Mouse (Mus musculus) ES-E14 (cell line): ENCODE data around the gene Prkra. TPM values are rescaled to one million over a fixed set of nuclear protein-coding genes. Genes with fewer than 3 reads are reported as not detected.

Experiments
- DNase-seq: peaks from one replicate; pipeline ENCODE4 v3.0.0-alpha.2; 2013; ENCODE audit warnings: low read depth, low spot score
- H3K27ac ChIP-seq: 2 replicates; pipeline ENCODE4 v1.5.1; 2012; ENCODE audit warnings: low read depth, mild to moderate bottlenecking, low read length, moderate library complexity, mixed read lengths; ENCODE audit not compliant: poor library complexity, insufficient read depth, severe bottlenecking
- H3K36me3 ChIP-seq: 2 replicates; pipeline ENCODE4 v1.6.1; 2012; ENCODE audit warnings: mild to moderate bottlenecking, low read length, moderate library complexity, mixed read lengths; ENCODE audit not compliant: control insufficient read depth, poor library complexity, insufficient read depth, severe bottlenecking
- H3K4me1 ChIP-seq, 2 experiments: fragments of 150-350 bp in 1 of 2; sonication (generic) in 1 of 2; 2 replicates each; pipeline ENCODE4 v1.6.1; 2012; ENCODE audit warnings: low read length in 2 of 2, mild to moderate bottlenecking in 1 of 2, mixed read lengths in 1 of 2; ENCODE audit not compliant: control insufficient read depth in 2 of 2, insufficient read depth in 2 of 2, poor library complexity in 1 of 2
- H3K4me3 ChIP-seq, 2 experiments: fragments of 150-350 bp in 1 of 2; sonication (generic) in 1 of 2; 2 replicates each; pipeline ENCODE4 v1.5.1; 2012; ENCODE audit warnings: low read length in 2 of 2, low read depth in 1 of 2, mild to moderate bottlenecking in 1 of 2, mixed read lengths in 1 of 2; ENCODE audit not compliant: insufficient read depth in 1 of 2, poor library complexity in 1 of 2, severe bottlenecking in 1 of 2
- H3K9ac ChIP-seq: 2 replicates; pipeline ENCODE4 v1.6.1; 2012; ENCODE audit warnings: low read depth, mild to moderate bottlenecking, low read length, mixed read lengths; ENCODE audit not compliant: poor library complexity, insufficient read depth, severe bottlenecking
- H3K9me3 ChIP-seq: fragments of 150-350 bp; sonication (generic); 2 replicates; pipeline ENCODE4 v1.6.1; 2012; ENCODE audit warnings: low read depth, mild to moderate bottlenecking, low read length; ENCODE audit not compliant: control insufficient read depth, insufficient read depth
- CHD2 ChIP-seq: IDR thresholded peaks from 2 replicates; pipeline ENCODE4 v1.6.1; 2014; ENCODE audit warnings: mild to moderate bottlenecking, low read depth, low read length, inconsistent platforms
- HCFC1 ChIP-seq: IDR thresholded peaks from 2 replicates; pipeline ENCODE4 v1.6.1; 2012; ENCODE audit warnings: low read length, inconsistent platforms, borderline replicate concordance; ENCODE audit not compliant: insufficient read depth
- MAFK ChIP-seq: IDR thresholded peaks from 2 replicates; pipeline ENCODE4 v1.6.1; 2014; ENCODE audit warnings: mild to moderate bottlenecking, low read depth, low read length, inconsistent platforms; ENCODE audit not compliant: insufficient read depth
- ZC3H11A ChIP-seq: IDR thresholded peaks from 2 replicates; pipeline ENCODE4 v1.6.1; 2012; ENCODE audit warnings: low read depth, mild to moderate bottlenecking, inconsistent platforms, low read length, borderline replicate concordance
- ZNF384 ChIP-seq: IDR thresholded peaks from 2 replicates; pipeline ENCODE4 v1.6.1; 2012; ENCODE audit warnings: low read depth, low read length, inconsistent platforms
- in situ Hi-C, 2 experiments: fragments of 600-800 bp; cut with MboI; formaldehyde crosslinking; loops; one replicate each; pipeline ENCODE4 v1.15.1; 2025; ENCODE audit warnings: low sequenced_read_pairs in 2 of 2, inconsistent platforms in 1 of 2; ENCODE audit not compliant: unreplicated experiment in 2 of 2
- total RNA-seq: library from RNA; depleted of rRNA; stranded (reverse); fragments of 300-350 nt; gene quantifications from 2 replicates; pipeline ENCODE4 v1.2.3, GENCODE M21; 2012

Gene Prkra
- total RNA-seq, 1 experiment, result 13.0 TPM

GRCm38 (mm10) chr2:76665531-76665930, 17.7 kb upstream of the Prkra start:
- Histone ChIP-seq H3K36me3 (no peaks in the 10 kb centered on the region), H3K9me3 (no peaks in the 10 kb centered on the region), H3K4me1 (no peaks in the 10 kb centered on the region), H3K9ac (no peak overlapping the region), H3K27ac (no peak overlapping the region), H3K4me3 (no peak overlapping the region)
- no peak for DNase-seq
- TF ChIP-seq ZNF384 (no peak), ZC3H11A (no peak), CHD2 (no peak), HCFC1 (no peak), MAFK (no peak)
- in situ Hi-C loops, result no loop called here

- TF ChIP-seq MAFK, result no peak
- no peak for TF ChIP-seq ZNF384
- TF ChIP-seq ZC3H11A, result no peak
- no peak for TF ChIP-seq HCFC1
- TF ChIP-seq CHD2, result no peak
- H3K4me1 ChIP-seq, result no peaks in the 10 kb centered on the region
- no peak overlapping the region for H3K27ac ChIP-seq
- no peak overlapping the region for H3K4me3 ChIP-seq
- H3K9ac ChIP-seq, result no peak overlapping the region
- H3K9me3 ChIP-seq, result no peaks in the 10 kb centered on the region
- no peaks in the 10 kb centered on the region for H3K36me3 ChIP-seq
- in situ Hi-C loops, result no loop called here
- DNase-seq, result no peak
Measured at GRCm38 (mm10) chr2:76659419-76659818, 11.6 kb upstream of the Prkra start.

GRCm38 (mm10) chr2:76658551-76658950, 10.7 kb upstream of the Prkra start:
- Histone ChIP-seq H3K27ac (no peak overlapping the region), H3K9me3 (no peaks in the 10 kb centered on the region), H3K4me3 (no peak overlapping the region), H3K9ac (no peak overlapping the region), H3K4me1 (no peaks in the 10 kb centered on the region), H3K36me3 (no peaks in the 10 kb centered on the region)
- TF ChIP-seq CHD2, result no peak
- TF ChIP-seq ZC3H11A, result no peak
- TF ChIP-seq HCFC1, result no peak
- TF ChIP-seq ZNF384, result no peak
- no peak for TF ChIP-seq MAFK
- DNase-seq, result no peak
- in situ Hi-C loops, result no loop called here

GRCm38 (mm10) chr2:76655982-76656381, 8.2 kb upstream of the Prkra start:
- no peak overlapping the region for H3K9ac ChIP-seq
- H3K9me3 ChIP-seq, result no peaks in the 10 kb centered on the region
- H3K4me3 ChIP-seq, result no peak overlapping the region
- in situ Hi-C loops, result no loop called here
- TF ChIP-seq MAFK (no peak), ZC3H11A (no peak), CHD2 (no peak), ZNF384 (no peak), HCFC1 (no peak)
- no peak overlapping the region for H3K27ac ChIP-seq
- DNase-seq, result no peak
- no peaks in the 10 kb centered on the region for H3K36me3 ChIP-seq
- H3K4me1 ChIP-seq, result no peaks in the 10 kb centered on the region

GRCm38 (mm10) chr2:76655444-76655843, 7.6 kb upstream of the Prkra start:
- TF ChIP-seq MAFK (no peak), ZNF384 (no peak), HCFC1 (no peak), ZC3H11A (no peak), CHD2 (no peak)
- in situ Hi-C loops, result no loop called here
- Histone ChIP-seq H3K27ac (no peak overlapping the region), H3K9me3 (no peaks in the 10 kb centered on the region), H3K36me3 (no peaks in the 10 kb centered on the region), H3K9ac (no peak overlapping the region), H3K4me3 (no peak overlapping the region), H3K4me1 (no peaks in the 10 kb centered on the region)
- no peak for DNase-seq
